Mouse (Mus musculus): ENCODE results near the gene Sorl1. TPM values are rescaled to one million over a fixed set of nuclear protein-coding genes. Genes with fewer than 3 reads are reported as not detected.

The Sorl1 gene
- polyA plus RNA-seq, 1 experiment from 2014 or later = 1.0 TPM

GRCm38 (mm10) chr9:41961274-41961673 lies 162.8 kb downstream of the Sorl1 start:
- H3K9me3 ChIP-seq (replicated peaks; ENCODE audit: control insufficient read depth, low read length) = no peaks in the 10 kb centered on the region
- H3K27me3 ChIP-seq (ENCODE audit: control insufficient read depth, insufficient read depth, low read depth, low read length) = no peaks in the 10 kb centered on the region
- 62% methylated on average over 10 of the region's 10 CpGs for WGBS (ENCODE audit: insufficient replicate concordance)
- no peaks in the 10 kb centered on the region for H3K36me3 ChIP-seq (ENCODE audit: control insufficient read depth, insufficient read depth)
- H3K9ac ChIP-seq (ENCODE audit: low read depth, low read length) = no peak overlapping the region
- H3K4me1 ChIP-seq (ENCODE audit: control insufficient read depth, low read depth, low read length) = no peaks in the 10 kb centered on the region
- ATAC-seq (ENCODE audit: low read depth) = no peak
- H3K4me3 ChIP-seq (ENCODE audit: low read depth, low read length) = no peak overlapping the region
- H3K27ac ChIP-seq (ENCODE audit: low read length) = no peak overlapping the region
- no peak overlapping the region for H3K4me2 ChIP-seq (ENCODE audit: low read depth, low read length)

GRCm38 (mm10) chr9:41958282-41958681 lies 165.8 kb downstream of the Sorl1 start:
- Histone ChIP-seq H3K27ac (ENCODE audit: low read length) (no peak overlapping the region), H3K9ac (ENCODE audit: low read depth, low read length) (no peak overlapping the region), H3K27me3 (ENCODE audit: control insufficient read depth, insufficient read depth, low read depth, low read length) (no peaks in the 10 kb centered on the region), H3K36me3 (ENCODE audit: control insufficient read depth, insufficient read depth) (no peaks in the 10 kb centered on the region), H3K9me3 (replicated peaks; ENCODE audit: control insufficient read depth, low read length) (no peaks in the 10 kb centered on the region), H3K4me3 (ENCODE audit: low read depth, low read length) (no peak overlapping the region), H3K4me1 (ENCODE audit: control insufficient read depth, low read depth, low read length) (no peaks in the 10 kb centered on the region), H3K4me2 (ENCODE audit: low read depth, low read length) (no peak overlapping the region)
- no peak for ATAC-seq (ENCODE audit: low read depth)
- WGBS (ENCODE audit: insufficient replicate concordance) = 72% methylated on average over 9 of the region's 9 CpGs

GRCm38 (mm10) chr9:41953486-41953885 lies 170.6 kb downstream of the Sorl1 start:
- H3K27ac ChIP-seq (ENCODE audit: low read length) = no peak overlapping the region
- 13% methylated on average over 8 of the region's 8 CpGs for WGBS (ENCODE audit: insufficient replicate concordance)

GRCm38 (mm10) chr9:41952650-41953204 lies 171.4 kb downstream of the Sorl1 start:
- Histone ChIP-seq H3K27ac (ENCODE audit: low read length) (no peak overlapping the region), H3K36me3 (ENCODE audit: control insufficient read depth, insufficient read depth) (no peaks in the 10 kb centered on the region), H3K4me2 (ENCODE audit: low read depth, low read length) (no peak overlapping the region), H3K4me1 (ENCODE audit: control insufficient read depth, low read depth, low read length) (no peaks in the 10 kb centered on the region), H3K4me3 (ENCODE audit: low read depth, low read length) (no peak overlapping the region), H3K9ac (ENCODE audit: low read depth, low read length) (no peak overlapping the region), H3K9me3 (replicated peaks; ENCODE audit: control insufficient read depth, low read length) (no peaks in the 10 kb centered on the region), H3K27me3 (ENCODE audit: control insufficient read depth, insufficient read depth, low read depth, low read length) (no peaks in the 10 kb centered on the region)
- WGBS (ENCODE audit: insufficient replicate concordance) = 61% methylated on average over 7 of the region's 7 CpGs
- no peak for ATAC-seq (ENCODE audit: low read depth)

More at GRCm38 (mm10) chr9:41953486-41953885, 170.6 kb downstream of the Sorl1 start:
- Histone ChIP-seq H3K4me2 (ENCODE audit: low read depth, low read length) (no peak overlapping the region), H3K4me1 (ENCODE audit: control insufficient read depth, low read depth, low read length) (no peaks in the 10 kb centered on the region), H3K4me3 (ENCODE audit: low read depth, low read length) (no peak overlapping the region), H3K9me3 (replicated peaks; ENCODE audit: control insufficient read depth, low read length) (no peaks in the 10 kb centered on the region), H3K27me3 (ENCODE audit: control insufficient read depth, insufficient read depth, low read depth, low read length) (no peaks in the 10 kb centered on the region), H3K36me3 (ENCODE audit: control insufficient read depth, insufficient read depth) (no peaks in the 10 kb centered on the region), H3K9ac (ENCODE audit: low read depth, low read length) (no peak overlapping the region)
- ATAC-seq (ENCODE audit: low read depth) = no peak

- no peaks in the 10 kb centered on the region for H3K27me3 ChIP-seq (ENCODE audit: control insufficient read depth, insufficient read depth, low read depth, low read length)
- H3K9me3 ChIP-seq (replicated peaks; ENCODE audit: control insufficient read depth, low read length) = no peaks in the 10 kb centered on the region
- 14% methylated on average over 16 of the region's 16 CpGs for WGBS (ENCODE audit: insufficient replicate concordance)
- H3K4me3 ChIP-seq (ENCODE audit: low read depth, low read length) = peak overlapping the region; percentile 51
- H3K4me2 ChIP-seq (ENCODE audit: low read depth, low read length) = peak overlapping the region; percentile 61
- no peak overlapping the region for H3K9ac ChIP-seq (ENCODE audit: low read depth, low read length)
- no peaks in the 10 kb centered on the region for H3K36me3 ChIP-seq (ENCODE audit: control insufficient read depth, insufficient read depth)
- no peak overlapping the region for H3K27ac ChIP-seq (ENCODE audit: low read length)
- no peak for ATAC-seq (ENCODE audit: low read depth)
- no peaks in the 10 kb centered on the region for H3K4me1 ChIP-seq (ENCODE audit: control insufficient read depth, low read depth, low read length)
Measured at GRCm38 (mm10) chr9:41951472-41952129, 172.5 kb downstream of the Sorl1 start.

GRCm38 (mm10) chr9:41950991-41951451 lies 173.1 kb downstream of the Sorl1 start:
- Histone ChIP-seq H3K27me3 (ENCODE audit: control insufficient read depth, insufficient read depth, low read depth, low read length) (no peaks in the 10 kb centered on the region), H3K4me3 (ENCODE audit: low read depth, low read length) (peak overlapping the region; percentile 51), H3K27ac (ENCODE audit: low read length) (no peak overlapping the region), H3K9ac (ENCODE audit: low read depth, low read length) (peak overlapping the region; percentile 33; the same call in 1 of the 2 replicates), H3K4me1 (ENCODE audit: control insufficient read depth, low read depth, low read length) (no peaks in the 10 kb centered on the region), H3K9me3 (replicated peaks; ENCODE audit: control insufficient read depth, low read length) (no peaks in the 10 kb centered on the region), H3K36me3 (ENCODE audit: control insufficient read depth, insufficient read depth) (no peaks in the 10 kb centered on the region), H3K4me2 (ENCODE audit: low read depth, low read length) (peak overlapping the region; percentile 61)
- peak; percentile 51 for ATAC-seq (ENCODE audit: low read depth)
- WGBS (ENCODE audit: insufficient replicate concordance) = under 1% methylated on average over 21 of the region's 21 CpGs

GRCm38 (mm10) chr9:41950109-41950990 lies 173.7 kb downstream of the Sorl1 start:
- Histone ChIP-seq H3K9ac (ENCODE audit: low read depth, low read length) (peak overlapping the region; percentile 33; the same call in 1 of the 2 replicates), H3K4me2 (ENCODE audit: low read depth, low read length) (peak overlapping the region; percentile 61), H3K9me3 (replicated peaks; ENCODE audit: control insufficient read depth, low read length) (no peaks in the 10 kb centered on the region), H3K27ac (ENCODE audit: low read length) (no peak overlapping the region), H3K27me3 (ENCODE audit: control insufficient read depth, insufficient read depth, low read depth, low read length) (no peaks in the 10 kb centered on the region), H3K36me3 (ENCODE audit: control insufficient read depth, insufficient read depth) (no peaks in the 10 kb centered on the region), H3K4me1 (ENCODE audit: control insufficient read depth, low read depth, low read length) (no peaks in the 10 kb centered on the region), H3K4me3 (ENCODE audit: low read depth, low read length) (peak overlapping the region; percentile 51)
- peak; percentile 56 for ATAC-seq (ENCODE audit: low read depth)
- 12% methylated on average over 34 of the region's 34 CpGs for whole genome bisulfite sequencing (ENCODE audit: insufficient replicate concordance)

- Histone ChIP-seq H3K4me3 (ENCODE audit: low read depth, low read length) (no peak overlapping the region), H3K9me3 (replicated peaks; ENCODE audit: control insufficient read depth, low read length) (no peaks in the 10 kb centered on the region), H3K36me3 (ENCODE audit: control insufficient read depth, insufficient read depth) (no peaks in the 10 kb centered on the region), H3K9ac (ENCODE audit: low read depth, low read length) (no peak overlapping the region), H3K27me3 (ENCODE audit: control insufficient read depth, insufficient read depth, low read depth, low read length) (no peaks in the 10 kb centered on the region), H3K27ac (ENCODE audit: low read length) (no peak overlapping the region), H3K4me1 (ENCODE audit: control insufficient read depth, low read depth, low read length) (no peaks in the 10 kb centered on the region), H3K4me2 (ENCODE audit: low read depth, low read length) (no peak overlapping the region)
- WGBS (ENCODE audit: insufficient replicate concordance) = 51% methylated on average over 5 of the region's 5 CpGs
- no peak for ATAC-seq (ENCODE audit: low read depth)
Measured at GRCm38 (mm10) chr9:41949476-41949875, 174.6 kb downstream of the Sorl1 start.

Measured in liver, embryonic 16.5 days (tissue).